Mouse (Mus musculus) CH12.LX (cell line): ENCODE measurements at regions not wholly inside any gene's neighbourhood (a gene's known extent, or its start where the extent isn't known, plus 50 kb on each side); places are given as distances from the start of the nearest gene placed in this dataset.

Source experiments
- DNase-seq: peaks from one replicate; pipeline ENCODE4 v3.0.0-alpha.2; 2013; ENCODE audit errors: extremely low read depth
- H3K27ac ChIP-seq: 2 replicates; pipeline ENCODE4 v1.5.1; 2012; ENCODE audit warnings: low read depth, mild to moderate bottlenecking, control low read depth, moderate library complexity; ENCODE audit not compliant: insufficient read depth
- H3K27me3 ChIP-seq: replicated peaks from 2 replicates; pipeline ENCODE3; 2012; ENCODE audit warnings: inconsistent platforms
- H3K36me3 ChIP-seq, 2 experiments: replicated peaks in 1 of 2; 2 replicates each; pipeline versions ENCODE3 to v1.6.1; 2012; ENCODE audit warnings: inconsistent platforms in 1 of 2, low read length in 1 of 2, mild to moderate bottlenecking in 1 of 2, mixed read lengths in 1 of 2, moderate library complexity in 1 of 2; ENCODE audit not compliant: control insufficient read depth in 1 of 2, insufficient read depth in 1 of 2
- H3K4me1 ChIP-seq, 2 experiments: 2 replicates each; pipeline ENCODE4 v1.6.1; 2012; ENCODE audit warnings: inconsistent platforms in 1 of 2, moderate library complexity in 1 of 2; ENCODE audit not compliant: insufficient read depth in 2 of 2, control insufficient read depth in 1 of 2
- H3K4me2 ChIP-seq: 2 replicates; pipeline ENCODE4 v1.6.1; 2012; ENCODE audit warnings: low read depth, mild to moderate bottlenecking, control low read depth; ENCODE audit not compliant: poor library complexity, insufficient read depth, severe bottlenecking
- H3K4me3 ChIP-seq, 3 experiments: fragments of 150-350 bp in 1 of 3; sonication (generic) in 1 of 3; replicated peaks in 1 of 3; 2 replicates each; pipeline versions ENCODE3 to v1.5.1; 2011 to 2012; ENCODE audit warnings: low read depth in 2 of 3, low read length in 2 of 3, mild to moderate bottlenecking in 2 of 3, moderate library complexity in 2 of 3, control low read depth in 1 of 3, improper control_type of control experiment in 1 of 3, inconsistent platforms in 1 of 3, mixed read lengths in 1 of 3; ENCODE audit not compliant: poor library complexity in 1 of 3
- H3K79me2 ChIP-seq: replicated peaks from 2 replicates; pipeline ENCODE4 v1.6.1; 2012; ENCODE audit warnings: mild to moderate bottlenecking, moderate library complexity; ENCODE audit not compliant: control insufficient read depth, poor library complexity, insufficient read depth, severe bottlenecking; ENCODE audit errors: extremely low read depth
- H3K9ac ChIP-seq: 2 replicates; pipeline ENCODE4 v1.6.1; 2012; ENCODE audit warnings: low read depth, mild to moderate bottlenecking, control low read depth, moderate library complexity; ENCODE audit not compliant: insufficient read depth
- H3K9me3 ChIP-seq: replicated peaks from 2 replicates; pipeline ENCODE3; 2012; ENCODE audit warnings: low read length, inconsistent platforms, mixed read lengths
- BHLHE40 ChIP-seq: IDR thresholded peaks from 2 replicates; pipeline ENCODE4 v1.6.1; 2011; ENCODE audit warnings: mild to moderate bottlenecking, low read depth, low read length, improper control_type of control experiment
- CHD1 ChIP-seq: IDR thresholded peaks from 2 replicates; pipeline ENCODE4 v1.6.1; 2012; ENCODE audit warnings: low read depth, low read length, improper control_type of control experiment, inconsistent platforms
- CHD2 ChIP-seq: IDR thresholded peaks from 2 replicates; pipeline ENCODE4 v1.6.1; 2011; ENCODE audit warnings: low read length, improper control_type of control experiment
- CTCF ChIP-seq, 2 experiments: IDR thresholded peaks in 1 of 2; conservative IDR thresholded peaks in 1 of 2; 2 replicates each; pipeline ENCODE4 v1.5.1; 2011 to 2012; ENCODE audit warnings: low read depth in 2 of 2, low read length in 2 of 2, improper control_type of control experiment in 1 of 2, inconsistent platforms in 1 of 2, mild to moderate bottlenecking in 1 of 2, moderate library complexity in 1 of 2
- E2F4 ChIP-seq: IDR thresholded peaks from 2 replicates; pipeline ENCODE4 v1.6.1; 2011; ENCODE audit warnings: low read depth, low read length, improper control_type of control experiment; ENCODE audit not compliant: insufficient replicate concordance
- ELF1 ChIP-seq: IDR thresholded peaks from 2 replicates; pipeline ENCODE4 v1.6.1; 2014; ENCODE audit warnings: low read depth, mild to moderate bottlenecking, inconsistent platforms, low read length, improper control_type of control experiment
- GABPA ChIP-seq: IDR thresholded peaks from 2 replicates; pipeline ENCODE4 v1.6.1; 2012; ENCODE audit warnings: low read depth, low read length, improper control_type of control experiment, inconsistent platforms; ENCODE audit not compliant: insufficient replicate concordance
- HCFC1 ChIP-seq: IDR thresholded peaks from 2 replicates; pipeline ENCODE4 v1.6.1; 2012; ENCODE audit warnings: low read depth, mild to moderate bottlenecking, inconsistent platforms, low read length, improper control_type of control experiment
- JUN ChIP-seq: IDR thresholded peaks from 2 replicates; pipeline ENCODE4 v1.6.1; 2011; ENCODE audit warnings: low read depth, mild to moderate bottlenecking, low read length, improper control_type of control experiment, moderate library complexity; ENCODE audit not compliant: insufficient read depth
- KAT2A ChIP-seq: IDR thresholded peaks from 2 replicates; pipeline ENCODE4 v1.6.1; 2012; ENCODE audit warnings: low read length, improper control_type of control experiment, inconsistent platforms; ENCODE audit not compliant: insufficient replicate concordance
- MAX ChIP-seq: IDR thresholded peaks from 2 replicates; pipeline ENCODE4 v1.6.1; 2011; ENCODE audit warnings: low read length, improper control_type of control experiment
- MAZ ChIP-seq: IDR thresholded peaks from 2 replicates; pipeline ENCODE4 v1.6.1; 2012; ENCODE audit warnings: low read depth, mild to moderate bottlenecking, inconsistent platforms, low read length, improper control_type of control experiment, moderate library complexity
- MEF2A ChIP-seq: IDR thresholded peaks from 2 replicates; pipeline ENCODE4 v1.6.1; 2014; ENCODE audit warnings: low read depth, mild to moderate bottlenecking, inconsistent platforms, low read length, improper control_type of control experiment, borderline replicate concordance
- MXI1 ChIP-seq: IDR thresholded peaks from 2 replicates; pipeline ENCODE4 v1.6.1; 2011; ENCODE audit warnings: mild to moderate bottlenecking, low read depth, low read length, improper control_type of control experiment
- MYC ChIP-seq: IDR thresholded peaks from 2 replicates; pipeline ENCODE4 v1.6.1; 2011; ENCODE audit warnings: low read depth, mild to moderate bottlenecking, improper control_type of control experiment, low read length
- NRF1 ChIP-seq: IDR thresholded peaks from 2 replicates; pipeline ENCODE4 v1.6.1; 2014; ENCODE audit warnings: low read depth, mild to moderate bottlenecking, inconsistent platforms, low read length, improper control_type of control experiment, moderate library complexity
- PAX5 ChIP-seq: IDR thresholded peaks from 2 replicates; pipeline ENCODE4 v1.6.1; 2012; ENCODE audit warnings: low read length, inconsistent platforms, mixed read lengths
- POLR2AphosphoS2 ChIP-seq: IDR thresholded peaks from 2 replicates; pipeline ENCODE4 v1.6.1; 2011; ENCODE audit warnings: low read depth, low read length, improper control_type of control experiment
- SIN3A ChIP-seq: IDR thresholded peaks from 2 replicates; pipeline ENCODE4 v1.6.1; 2012; ENCODE audit warnings: low read length, improper control_type of control experiment, inconsistent platforms
- TCF12 ChIP-seq: IDR thresholded peaks from 2 replicates; pipeline ENCODE4 v1.6.1; 2014; ENCODE audit warnings: low read depth, mild to moderate bottlenecking, inconsistent platforms, low read length, improper control_type of control experiment
- UBTF ChIP-seq: IDR thresholded peaks from 2 replicates; pipeline ENCODE4 v1.6.1; 2012; ENCODE audit warnings: low read depth, mild to moderate bottlenecking, inconsistent platforms, low read length, improper control_type of control experiment, moderate library complexity
- USF1 ChIP-seq: IDR thresholded peaks from 2 replicates; pipeline ENCODE4 v1.6.1; 2014; ENCODE audit warnings: low read depth, mild to moderate bottlenecking, inconsistent platforms, low read length, improper control_type of control experiment
- USF2 ChIP-seq: conservative IDR thresholded peaks from 2 replicates; pipeline ENCODE4 v1.6.1; 2011; ENCODE audit warnings: low read depth, low read length, improper control_type of control experiment
- ZMIZ1 ChIP-seq: IDR thresholded peaks from 2 replicates; pipeline ENCODE4 v1.6.1; 2012; ENCODE audit warnings: low read depth, mild to moderate bottlenecking, inconsistent platforms, low read length, improper control_type of control experiment
- dilution Hi-C: fragments of 300-500 bp; cut with MboI; formaldehyde crosslinking; loops from 2 replicates; pipeline ENCODE4 v1.14.3; 2020; ENCODE audit warnings: low sequenced_read_pairs; ENCODE audit not compliant: extremely low pct_unique_long_range_greater_than_20kb, extremely low pct_ligation_motif_present
- in situ Hi-C: fragments of 300-500 bp; cut with MboI; formaldehyde crosslinking; loops from 3 replicates; pipeline ENCODE4 v1.14.3; 2019; ENCODE audit warnings: low sequenced_read_pairs, low pct_ligation_motif_present, low pct_unique_long_range_greater_than_20kb, mixed read lengths

DNA sequence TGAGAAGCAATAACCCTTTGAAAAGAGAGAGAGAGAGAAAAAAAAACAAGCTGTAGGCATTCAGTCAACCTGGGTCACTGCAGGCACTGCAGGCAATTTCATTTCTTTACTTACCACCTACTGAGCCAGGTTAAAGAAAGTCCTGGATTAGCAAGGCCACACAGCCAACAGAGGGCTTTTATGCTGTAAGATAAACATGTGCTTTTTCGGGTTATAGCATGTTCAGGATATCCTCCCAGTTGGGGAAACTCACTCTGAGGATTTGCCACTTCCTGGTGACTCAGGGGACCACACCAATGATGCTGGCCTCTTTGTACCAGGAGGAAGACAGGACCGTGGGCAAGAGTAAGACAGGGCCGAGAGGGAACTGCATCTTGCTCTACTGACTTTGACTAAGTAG, 426.6 kb upstream of the Rgma start:
- dilution Hi-C loops (no loop called here), in situ Hi-C loops (no loop called here)
- H3K9ac ChIP-seq, result no peak overlapping the region
- H3K4me1 ChIP-seq, result peaks cover 0 to 5% of the 10 kb centered on the region in 2 experiments; a peak in 2 of 4 replicates
- no peak overlapping the region for H3K4me2 ChIP-seq
- no peaks in the 10 kb centered on the region for H3K9me3 ChIP-seq
- H3K27me3 ChIP-seq, result no peaks in the 10 kb centered on the region
- DNase-seq, result no peak
- no peaks in the 10 kb centered on the region for H3K79me2 ChIP-seq
- no peak overlapping the region for H3K27ac ChIP-seq
- H3K4me3 ChIP-seq, result no peak overlapping the region
- H3K36me3 ChIP-seq, result no peaks in the 10 kb centered on the region
- TF ChIP-seq ELF1, result no peak
- TF ChIP-seq CTCF (conservative IDR thresholded peaks at IDR 0.05 in 1 of 2, IDR thresholded peaks at IDR 0.05 in 1 of 2; ENCODE audit: low read depth in 2 of 2, low read length in 2 of 2), result no peak
- TF ChIP-seq PAX5, result no peak
- TF ChIP-seq USF1, result no peak
- TF ChIP-seq SIN3A, result no peak
- TF ChIP-seq MYC, result no peak
- no peak for TF ChIP-seq CHD2
- no peak for TF ChIP-seq JUN
- TF ChIP-seq KAT2A, result no peak
- no peak for TF ChIP-seq BHLHE40
- no peak for TF ChIP-seq ZMIZ1
- no peak for TF ChIP-seq MEF2A
- TF ChIP-seq MXI1, result no peak
- no peak for TF ChIP-seq CHD1
- no peak for TF ChIP-seq UBTF
- no peak for TF ChIP-seq MAX
- TF ChIP-seq MAZ, result no peak
- TF ChIP-seq TCF12, result no peak

DNA sequence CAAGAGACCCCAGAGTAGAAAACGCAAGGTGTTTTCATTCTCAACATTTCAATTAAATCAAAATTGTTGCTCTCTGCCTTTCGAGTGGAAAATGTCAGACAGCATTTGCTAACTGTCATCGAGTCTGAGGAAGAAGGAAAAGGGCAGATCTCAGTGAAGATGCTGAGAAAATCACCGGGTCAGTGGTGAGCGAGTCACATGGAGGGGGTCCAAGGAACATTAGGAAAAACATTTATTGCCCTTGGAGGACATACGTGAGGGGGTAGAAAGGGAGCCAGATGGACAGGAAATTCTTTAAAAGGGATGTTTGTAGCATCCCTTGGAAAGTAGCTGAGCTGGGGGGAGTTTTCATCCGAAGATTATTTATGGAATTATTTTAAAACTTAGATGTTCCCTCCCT, 425.4 kb upstream of the Rgma start:
- Histone ChIP-seq H3K27me3 (no peaks in the 10 kb centered on the region), H3K36me3 (no peaks in the 10 kb centered on the region), H3K79me2 (no peaks in the 10 kb centered on the region), H3K4me1 (peaks cover 0 to 5% of the 10 kb centered on the region in 2 experiments; a peak in 2 of 4 replicates), H3K9ac (no peak overlapping the region), H3K9me3 (no peaks in the 10 kb centered on the region), H3K27ac (no peak overlapping the region), H3K4me2 (no peak overlapping the region), H3K4me3 (no peak overlapping the region)
- in situ Hi-C loops, result no loop called here
- DNase-seq, result no peak
- TF ChIP-seq MAX (no peak), GABPA (no peak), ZMIZ1 (no peak), TCF12 (no peak), ELF1 (no peak), E2F4 (no peak), JUN (no peak), HCFC1 (no peak), BHLHE40 (no peak), USF2 (no peak), KAT2A (no peak), NRF1 (no peak), POLR2AphosphoS2 (no peak)
- dilution Hi-C loops, result no loop called here
